19 mouse cellular contexts compared by ENCODE assay signal in genomic region chr13:98500471-98501125, GRCm38 (mm10). TPM values are rescaled to one million over a fixed set of nuclear protein-coding genes. Genes with fewer than 3 reads are reported as not detected.
"Had no signal": no experiment of that assay in that cellular context is flagged by ENCODE, and none has a peak within 500 bp of the region (broad histone marks: within the 10 kb centered on the region; RNA-seq: fewer than 3 reads in every experiment).

No protein-coding gene starts in this region.

- H3K4me2 ChIP-seq: lung, embryonic 14.5 days; neural tube, embryonic 13.5 days; neural tube, embryonic 15.5 days; stomach, embryonic 15.5 days had no signal

- ATAC-seq: midbrain, embryonic 16.5 days had no signal

- H3K36me3 ChIP-seq: midbrain, embryonic 10.5 days; neural tube, embryonic 13.5 days; neural tube, embryonic 15.5 days; stomach, embryonic 15.5 days had no signal

- H3K9ac ChIP-seq: lung, embryonic 14.5 days; neural tube, embryonic 13.5 days; neural tube, embryonic 15.5 days; stomach, embryonic 15.5 days had no signal

- H3K27ac ChIP-seq: midbrain, embryonic 10.5 days; neural tube, embryonic 13.5 days; neural tube, embryonic 15.5 days; stomach, embryonic 15.5 days; stomach, postnatal 0 days had no signal

- H3K4me3 ChIP-seq: midbrain, embryonic 10.5 days; myocyte; neural tube, embryonic 13.5 days; neural tube, embryonic 15.5 days; stomach, embryonic 15.5 days had no signal

- H3K9me3 ChIP-seq: midbrain, embryonic 10.5 days; neural tube, embryonic 13.5 days; neural tube, embryonic 15.5 days; stomach, embryonic 15.5 days had no signal

- DNase-seq: lung, adult 18-20 months; lung, embryonic 14.5 days; lung, postnatal 10 days; lung, postnatal 4 days; midbrain, embryonic 14.5 days; retina, postnatal 1 day; right cerebral cortex, adult 18-20 months; right cerebral cortex, postnatal 14 days; thymus, adult 2 months; thymus, postnatal 25 days; thymus, postnatal 4 days had no signal

RNA-seq across cellular contexts. Expression of gene Gm10320, which starts 8.8 kb away (rescaled TPM):
- polyA plus RNA-seq: testis, adult 2 months had no signal
